Mouse (Mus musculus) heart, adult 2 months (tissue): ENCODE measurements around the gene Gmnc.

ENCODE experiments used
- CTCF ChIP-seq: fragments of 200-600 bp; IDR thresholded peaks from 2 replicates; pipeline ENCODE4 v1.8.1; 2022; ENCODE audit warnings: antibody characterized with exemption, mild to moderate bottlenecking, moderate library complexity
- EP300 ChIP-seq: fragments of 200-500 bp; IDR thresholded peaks from 2 replicates; pipeline ENCODE4 v1.6.1; 2011; ENCODE audit warnings: low read depth, low read length, control low read depth; ENCODE audit not compliant: insufficient read depth
- POLR2A ChIP-seq: fragments of 200-500 bp; IDR thresholded peaks from 2 replicates; pipeline ENCODE4 v1.6.1; 2011; ENCODE audit warnings: mild to moderate bottlenecking, low read depth, low read length, control low read depth; ENCODE audit not compliant: insufficient read depth

GRCm38 (mm10) chr16:26966830-26967229, 24.6 kb downstream of the Gmnc start:
- TF ChIP-seq CTCF (no peak), EP300 (no peak), POLR2A (no peak)
